Mouse (Mus musculus) layer of hippocampus, adult 9-10 months (tissue): ENCODE measurements around the gene Capn15.

Experiments
- DNase-seq: peaks from one replicate; pipeline ENCODE4 v3.0.0; 2022; ENCODE audit warnings: low spot score

The Capn15 gene

GRCm38 (mm10) chr17:25985306-25986294, at the start of gene Capn15:
Gene Capn15 (minus strand): TSS chr17:25985796.
- DNase-seq, result peak; percentile 92

DNA sequence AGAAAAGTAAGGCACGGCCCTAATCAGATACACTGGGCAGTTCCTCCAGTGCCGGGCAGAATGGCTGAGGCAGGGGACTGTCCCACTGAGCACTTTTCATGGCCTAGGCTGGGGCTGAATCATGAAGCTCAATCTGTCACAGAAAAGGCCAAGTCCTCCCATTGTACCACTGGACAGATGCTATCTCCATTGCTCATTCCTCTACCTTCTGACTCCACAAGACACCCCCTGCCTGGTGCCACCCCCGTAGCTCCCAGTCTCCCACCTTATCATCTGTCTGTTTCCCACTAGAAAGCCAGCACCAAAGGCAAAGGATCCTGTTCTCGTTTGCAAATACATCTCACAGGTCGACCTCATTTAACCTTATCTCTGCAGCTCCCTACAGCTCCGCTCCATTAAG, 46.4 kb upstream of the Capn15 start:
- DNase-seq, result no peak

- DNase-seq, result no peak
These were observed 46.0 kb upstream of the Capn15 start for GRCm38 (mm10) chr17:26031583-26031982.

- DNase-seq, result no peak
These were observed 42.7 kb upstream of the Capn15 start for GRCm38 (mm10) chr17:26028261-26028660.

DNA sequence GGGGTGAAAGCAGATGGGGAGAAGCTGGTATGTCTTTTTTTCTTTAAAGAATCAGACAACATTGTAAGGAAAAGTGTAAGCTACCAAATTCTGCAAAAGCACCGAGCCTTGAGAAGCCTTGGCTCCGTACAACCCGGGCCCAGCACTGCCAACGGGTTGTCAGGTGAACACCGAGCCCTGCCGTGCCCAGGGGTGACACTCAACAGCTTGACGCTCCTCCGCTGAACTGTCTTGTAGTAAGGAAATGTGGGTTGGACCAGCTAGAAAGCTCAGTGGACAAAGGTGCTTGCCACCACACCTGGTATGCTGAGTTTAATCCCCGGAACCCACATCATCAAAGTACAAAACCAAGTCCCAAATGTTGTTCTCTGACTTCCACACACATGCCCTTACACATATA, 39.1 kb upstream of the Capn15 start:
- no peak for DNase-seq

GRCm38 (mm10) chr17:26023966-26024365, 38.4 kb upstream of the Capn15 start:
- no peak for DNase-seq

- DNase-seq, result no peak
These were observed 37.6 kb upstream of the Capn15 start for GRCm38 (mm10) chr17:26023181-26023580.

- DNase-seq, result no peak
These were observed 36.2 kb upstream of the Capn15 start for GRCm38 (mm10) chr17:26021728-26022341.

DNA sequence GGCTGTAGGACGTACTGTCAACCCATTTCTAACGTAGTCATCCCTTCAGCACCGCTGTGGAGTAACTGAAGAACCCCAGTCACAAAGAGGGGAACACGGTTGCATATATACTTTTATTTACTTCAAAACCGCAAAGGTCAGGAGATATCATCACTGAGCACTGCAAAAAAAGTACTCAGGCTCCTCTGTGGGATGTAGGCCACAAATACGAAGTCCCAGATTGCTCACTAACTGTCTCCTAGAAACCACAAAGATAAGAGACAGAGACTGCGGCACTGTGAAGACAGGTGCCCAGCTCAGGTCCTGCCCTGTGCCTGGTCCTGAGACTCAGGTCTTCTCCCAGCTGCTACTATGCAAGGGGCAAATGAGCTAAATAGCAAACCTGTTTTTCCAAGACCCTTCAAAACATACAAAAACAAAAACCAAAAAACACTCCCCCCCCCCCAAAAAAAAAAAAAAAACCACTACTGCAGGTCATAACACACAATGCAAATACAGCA, 35.3 kb upstream of the Capn15 start:
- DNase-seq, result no peak

- no peak for DNase-seq
These were observed 32.8 kb upstream of the Capn15 start for GRCm38 (mm10) chr17:26018388-26018787.

- no peak for DNase-seq
These were observed 32.4 kb upstream of the Capn15 start for GRCm38 (mm10) chr17:26017949-26018348.

DNA sequence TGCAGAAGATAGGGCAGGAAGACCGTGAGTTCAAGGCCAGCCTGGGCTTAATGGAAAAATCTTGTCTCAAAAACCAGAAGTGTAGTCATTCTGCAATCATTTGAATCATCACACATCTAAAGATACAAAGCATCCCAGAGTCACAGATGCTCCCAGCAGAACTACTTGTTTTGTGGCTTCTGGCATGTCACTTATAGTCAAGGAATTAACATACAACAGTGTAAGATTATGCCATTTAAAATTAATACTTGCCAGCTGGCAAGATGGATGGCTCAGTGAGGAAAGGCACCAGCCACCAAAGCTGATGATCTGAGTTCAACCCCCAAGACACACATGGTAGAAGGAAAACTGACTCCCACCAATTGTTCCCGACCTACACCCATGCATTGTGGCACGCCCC, 31.4 kb upstream of the Capn15 start:
- DNase-seq, result no peak

GRCm38 (mm10) chr17:26013711-26014110, 28.1 kb upstream of the Capn15 start:
- DNase-seq, result peak; percentile 63

DNA sequence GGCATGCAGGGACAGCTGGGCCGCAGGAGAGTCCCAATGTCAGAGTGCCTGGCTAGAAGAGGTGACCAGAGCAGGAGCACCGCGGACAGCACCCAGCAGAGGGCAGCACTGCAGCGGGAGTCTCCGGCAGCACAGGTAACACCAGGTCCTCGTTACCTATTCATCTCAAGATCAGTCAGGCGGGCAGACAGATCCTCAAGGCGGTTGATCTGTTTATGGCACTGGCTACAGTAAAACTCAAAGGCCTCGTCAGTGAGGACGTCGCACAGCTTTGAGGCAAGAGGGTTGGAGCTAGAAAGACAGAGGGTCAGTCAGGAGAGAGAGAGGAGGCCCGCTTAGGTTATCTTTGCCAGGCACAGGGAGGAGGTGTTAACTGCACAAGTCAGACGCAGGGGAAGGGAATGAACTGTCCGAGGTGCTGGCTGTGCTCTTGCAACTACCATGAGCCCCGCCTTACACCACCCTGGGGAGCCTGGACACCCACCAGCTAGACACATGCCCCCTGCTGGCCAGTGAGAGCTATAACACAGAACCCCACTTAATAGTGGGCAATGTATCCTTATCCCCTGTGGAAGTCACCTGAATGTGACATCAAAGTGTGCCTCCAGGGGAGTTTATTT, 26.4 kb upstream of the Capn15 start:
- DNase-seq, result peak; percentile 31

- peak; percentile 87 for DNase-seq
These were observed 23.9 kb upstream of the Capn15 start for GRCm38 (mm10) chr17:26009540-26009939.

- no peak for DNase-seq
These were observed 23.2 kb upstream of the Capn15 start for GRCm38 (mm10) chr17:26008787-26009186.

GRCm38 (mm10) chr17:26008331-26008730, 22.7 kb upstream of the Capn15 start:
- no peak for DNase-seq

GRCm38 (mm10) chr17:26007646-26008045, 22.1 kb upstream of the Capn15 start:
- DNase-seq, result no peak

DNA sequence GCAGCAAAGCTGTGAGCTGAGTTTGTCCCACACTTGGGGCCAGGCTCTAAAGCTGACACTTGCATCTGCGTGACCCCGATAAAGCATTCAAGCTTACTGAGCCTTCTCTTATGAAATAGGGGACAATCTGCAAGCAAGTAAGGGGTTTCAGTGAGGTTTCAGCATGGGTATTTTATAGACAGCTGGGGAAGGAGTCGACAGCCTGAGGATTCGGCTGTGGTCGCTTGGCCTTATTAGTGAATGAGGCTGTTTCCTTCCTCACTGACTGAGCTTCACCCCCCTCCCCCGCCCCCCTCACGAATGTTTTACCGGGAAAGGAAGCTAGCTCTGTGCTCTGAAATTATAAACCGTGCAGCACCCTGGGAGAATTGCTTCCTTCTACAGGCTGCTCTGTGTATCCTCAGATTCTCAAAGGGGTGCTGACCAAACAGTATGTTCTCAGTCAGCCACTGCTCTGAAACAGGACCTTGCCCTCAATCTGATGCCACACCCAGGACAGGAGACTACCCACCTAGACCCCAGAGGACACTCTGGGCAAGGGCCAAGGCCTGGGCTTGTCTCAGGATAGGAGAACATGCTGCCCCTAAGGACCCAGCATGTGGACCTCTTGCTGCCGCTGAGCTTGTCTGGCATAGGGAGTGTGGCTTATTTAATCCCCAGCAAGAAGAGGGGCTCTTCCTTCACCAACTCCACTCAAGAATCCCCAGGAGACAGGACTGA, 20.3 kb upstream of the Capn15 start:
- DNase-seq, result no peak

DNA sequence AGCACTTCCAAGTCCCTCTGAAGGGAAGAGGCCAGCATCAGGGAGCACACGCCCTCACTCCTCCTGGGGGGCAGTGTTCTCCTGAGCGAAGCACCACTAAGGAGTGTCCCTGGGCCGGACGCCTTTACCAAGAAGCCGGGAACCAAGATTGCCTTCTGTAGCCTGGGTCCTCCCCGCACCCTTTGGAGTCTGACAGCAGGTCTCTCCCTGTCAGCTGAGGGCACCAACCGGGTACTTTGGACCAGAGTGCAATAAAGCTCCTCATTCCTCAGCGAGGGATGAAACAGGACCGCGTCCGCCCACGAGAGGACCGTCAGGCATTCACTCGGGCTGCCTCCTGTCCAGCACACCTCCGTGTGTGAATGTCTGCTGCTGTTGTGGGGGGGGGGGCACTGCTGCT, 19.1 kb upstream of the Capn15 start:
- DNase-seq, result no peak

- no peak for DNase-seq
These were observed 18.3 kb upstream of the Capn15 start for GRCm38 (mm10) chr17:26003864-26004263.

DNA sequence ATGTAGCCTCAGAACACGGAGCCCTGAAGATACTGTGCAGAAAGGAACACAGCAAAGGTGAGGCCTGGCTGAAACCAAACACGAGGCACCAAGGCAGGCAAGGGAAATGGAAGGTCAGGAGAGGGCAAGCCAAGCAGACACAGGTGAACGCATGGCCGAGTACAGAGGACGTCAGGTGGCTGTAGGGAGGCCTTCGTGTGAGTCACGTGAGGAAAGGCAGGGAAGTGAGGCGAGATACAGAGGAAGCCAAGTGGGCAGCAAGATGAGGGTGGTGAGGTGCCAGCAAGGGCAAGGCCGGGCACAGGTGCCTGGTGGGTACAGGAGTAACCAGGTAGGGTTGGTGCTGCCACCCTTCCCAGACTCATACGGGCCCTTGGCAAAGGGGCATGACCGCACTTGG, 12.8 kb upstream of the Capn15 start:
- DNase-seq, result no peak
